Mouse (Mus musculus) kidney, postnatal 0 days (tissue): Measurements from ENCODE around the gene Grm2. TPM values are rescaled to one million over a fixed set of nuclear protein-coding genes. Genes with fewer than 3 reads are reported as not detected.
A peak's percentile ranks its signal among the peaks of the same experiment; 100 is the strongest.
"Not testable (repeated sequence)": the region's sequence is repeated elsewhere in the genome, so short reads cannot be mapped to it uniquely, and the experiment has no call there.

Experiments used
- ATAC-seq: fragments of 200-750 bp; cut with Nextera tagmentation; replicated peaks from 2 replicates; pipeline ENCODE4 v1.8.0; 2017; ENCODE audit warnings: low read depth, moderate number of reproducible peaks, moderate TSS enrichment, moderate library complexity; ENCODE audit not compliant: low FRiP score
- DNase-seq: peaks from one replicate; pipeline ENCODE4 v3.0.0-alpha.2; 2016; ENCODE audit warnings: low spot score
- H3K27ac ChIP-seq: fragments of 300-500 bp; sonication (generic); 2 replicates; pipeline ENCODE4 v1.5.1; 2014; ENCODE audit warnings: mild to moderate bottlenecking
- H3K27me3 ChIP-seq: fragments of 300-500 bp; sonication (generic); 2 replicates; pipeline ENCODE4 v1.6.1; 2014; ENCODE audit warnings: low read length, mixed read lengths; ENCODE audit not compliant: insufficient read depth
- H3K36me3 ChIP-seq: fragments of 300-500 bp; sonication (generic); 2 replicates; pipeline ENCODE4 v1.6.1; 2014; ENCODE audit warnings: low read length, mixed read lengths; ENCODE audit not compliant: insufficient read depth
- H3K4me1 ChIP-seq: fragments of 300-500 bp; sonication (generic); replicated peaks from 2 replicates; pipeline ENCODE4 v1.6.1; 2014; ENCODE audit warnings: antibody characterized with exemption, low read length, mixed read lengths; ENCODE audit not compliant: insufficient read depth
- H3K4me2 ChIP-seq: fragments of 300-500 bp; sonication (generic); 2 replicates; pipeline ENCODE4 v1.6.1; 2014; ENCODE audit warnings: mild to moderate bottlenecking, low read length, moderate library complexity, mixed read lengths
- H3K4me3 ChIP-seq: fragments of 300-500 bp; sonication (generic); replicated peaks from 2 replicates; pipeline ENCODE4 v1.5.1; 2014; ENCODE audit warnings: low read depth, low read length
- H3K9ac ChIP-seq: fragments of 300-500 bp; sonication (generic); 2 replicates; pipeline ENCODE4 v1.6.1; 2014; ENCODE audit warnings: low read depth, low read length
- H3K9me3 ChIP-seq: fragments of 300-500 bp; sonication (generic); replicated peaks from 2 replicates; pipeline ENCODE4 v1.6.1; 2016; ENCODE audit warnings: low read length, inconsistent platforms, mixed read lengths
- CTCF ChIP-seq: IDR thresholded peaks from 2 replicates; pipeline ENCODE4 v1.5.1; 2016; ENCODE audit warnings: antibody characterized with exemption, low read depth, mild to moderate bottlenecking, moderate library complexity
- WGBS: fragments of 180-500 bp; shearing (Covaris S2); extraction: QIAGEN DNeasy Blood & Tissue Kit; methylation state at CpG from one replicate; pipeline ENCODE4 v1.1.7; 2014; 5-methylcytosine and 5-hydroxymethylcytosine counted together
- polyA plus RNA-seq: library from polyadenylated mRNA; unstranded; fragments of >200 nt; fragmentation: Nextera tagmentation; extraction: Ambion mirVana; gene quantifications from 2 replicates; pipeline ENCODE4 v1.2.1, GENCODE M21; 2015

The Grm2 gene
- polyA plus RNA-seq, 1 experiment from 2014 or later: not detected

GRCm38 (mm10) chr9:106616306-106616705, 39.6 kb downstream of the Grm2 start:
- H3K9me3 ChIP-seq: peaks cover 4% of the 10 kb centered on the region; the same call in 1 of the 2 replicates
- TF ChIP-seq CTCF: no peak
- no peak overlapping the region for H3K27ac ChIP-seq
- H3K9ac ChIP-seq: no peak overlapping the region
- no peak for ATAC-seq
- no peaks in the 10 kb centered on the region for H3K36me3 ChIP-seq
- no peaks in the 10 kb centered on the region for H3K4me1 ChIP-seq
- H3K27me3 ChIP-seq: no peaks in the 10 kb centered on the region
- no peak for DNase-seq
- 76% methylated on average over 9 of the region's 9 CpGs for whole genome bisulfite sequencing
- no peak overlapping the region for H3K4me3 ChIP-seq
- no peak overlapping the region for H3K4me2 ChIP-seq

GRCm38 (mm10) chr9:106614616-106615015, 41.3 kb downstream of the Grm2 start:
- no peaks in the 10 kb centered on the region for H3K36me3 ChIP-seq
- H3K4me2 ChIP-seq: no peak overlapping the region
- H3K9me3 ChIP-seq: peaks cover 4% of the 10 kb centered on the region; the same call in 1 of the 2 replicates
- ATAC-seq (no peak), DNase-seq (no peak)
- 24% methylated on average over 3 of the region's 3 CpGs for WGBS
- no peak overlapping the region for H3K9ac ChIP-seq
- H3K4me3 ChIP-seq: no peak overlapping the region
- H3K27ac ChIP-seq: no peak overlapping the region
- no peak for TF ChIP-seq CTCF
- H3K4me1 ChIP-seq: no peaks in the 10 kb centered on the region
- no peaks in the 10 kb centered on the region for H3K27me3 ChIP-seq

- Histone ChIP-seq H3K9ac (no peak overlapping the region), H3K4me3 (no peak overlapping the region), H3K27ac (no peak overlapping the region), H3K36me3 (no peaks in the 10 kb centered on the region), H3K9me3 (no peaks in the 10 kb centered on the region), H3K4me1 (no peaks in the 10 kb centered on the region), H3K27me3 (no peaks in the 10 kb centered on the region), H3K4me2 (no peak overlapping the region)
- ATAC-seq (no peak), DNase-seq (no peak)
- TF ChIP-seq CTCF: no peak
- 63% methylated on average over 2 of the region's 2 CpGs for WGBS
Measured at GRCm38 (mm10) chr9:106613951-106614350, 41.9 kb downstream of the Grm2 start.

- Histone ChIP-seq H3K27ac (no peak overlapping the region), H3K36me3 (no peaks in the 10 kb centered on the region), H3K9ac (no peak overlapping the region), H3K4me1 (no peaks in the 10 kb centered on the region), H3K27me3 (no peaks in the 10 kb centered on the region), H3K9me3 (no peaks in the 10 kb centered on the region), H3K4me3 (no peak overlapping the region), H3K4me2 (no peak overlapping the region)
- no peak for TF ChIP-seq CTCF
- ATAC-seq (no peak), DNase-seq (no peak)
- WGBS: 84% methylated on average over 4 of the region's 4 CpGs
Measured at GRCm38 (mm10) chr9:106610727-106611126, 45.2 kb downstream of the Grm2 start.

GRCm38 (mm10) chr9:106600546-106600945, 55.3 kb downstream of the Grm2 start:
- no peaks in the 10 kb centered on the region for H3K4me1 ChIP-seq
- WGBS: 30% methylated on average over 8 of the region's 8 CpGs

GRCm38 (mm10) chr9:106598466-106598865, 57.4 kb downstream of the Grm2 start:
- 44% methylated on average over 7 of the region's 7 CpGs for WGBS
- TF ChIP-seq CTCF: peak; percentile 25; the same call in 1 of the 2 replicates

More at GRCm38 (mm10) chr9:106600546-106600945, 55.3 kb downstream of the Grm2 start:
- no peaks in the 10 kb centered on the region for H3K27me3 ChIP-seq
- no peak overlapping the region for H3K4me2 ChIP-seq
- no peak overlapping the region for H3K9ac ChIP-seq
- no peak overlapping the region for H3K4me3 ChIP-seq
- H3K36me3 ChIP-seq: no peaks in the 10 kb centered on the region
- ATAC-seq (no peak), DNase-seq (peak; percentile 71)
- peak; percentile 81 for TF ChIP-seq CTCF
- no peak overlapping the region for H3K27ac ChIP-seq
- H3K9me3 ChIP-seq: no peaks in the 10 kb centered on the region

GRCm38 (mm10) chr9:106595836-106596235, 60.0 kb downstream of the Grm2 start:
- DNase-seq (no peak), ATAC-seq (no peak)
- WGBS: 62% methylated on average over 7 of the region's 7 CpGs
- Histone ChIP-seq H3K27me3 (no peaks in the 10 kb centered on the region), H3K4me1 (no peaks in the 10 kb centered on the region), H3K4me2 (no peak overlapping the region), H3K36me3 (no peaks in the 10 kb centered on the region), H3K9me3 (no peaks in the 10 kb centered on the region), H3K9ac (no peak overlapping the region), H3K27ac (no peak overlapping the region), H3K4me3 (no peak overlapping the region)
- TF ChIP-seq CTCF: no peak

More at GRCm38 (mm10) chr9:106598466-106598865, 57.4 kb downstream of the Grm2 start:
- no peaks in the 10 kb centered on the region for H3K4me1 ChIP-seq
- no peak overlapping the region for H3K4me3 ChIP-seq
- ATAC-seq (no peak), DNase-seq (no peak)
- H3K9ac ChIP-seq: no peak overlapping the region
- no peak overlapping the region for H3K27ac ChIP-seq
- no peaks in the 10 kb centered on the region for H3K27me3 ChIP-seq
- H3K9me3 ChIP-seq: no peaks in the 10 kb centered on the region
- H3K36me3 ChIP-seq: no peaks in the 10 kb centered on the region
- H3K4me2 ChIP-seq: no peak overlapping the region

GRCm38 (mm10) chr9:106595402-106595801, 60.5 kb downstream of the Grm2 start:
- not testable (repeated sequence) for H3K36me3 ChIP-seq, H3K4me3 ChIP-seq, H3K27ac ChIP-seq, H3K9me3 ChIP-seq, H3K27me3 ChIP-seq, H3K4me1 ChIP-seq, DNase-seq, H3K4me2 ChIP-seq, H3K9ac ChIP-seq
- ATAC-seq: peak; percentile 52; the same call in 1 of the 2 replicates
- 5% methylated on average over 4 of the region's 4 CpGs for WGBS
